Mouse (Mus musculus) stomach, postnatal 0 days (tissue): ENCODE data around the gene Zmynd8.

Source experiments
- CTCF ChIP-seq: IDR thresholded peaks from 2 replicates; pipeline ENCODE4 v1.5.1; 2016; ENCODE audit warnings: antibody characterized with exemption, low read depth, mild to moderate bottlenecking, moderate library complexity
- EP300 ChIP-seq: optimal IDR thresholded peaks from 2 replicates; pipeline ENCODE3; 2016; ENCODE audit warnings: antibody characterized with exemption

DNA sequence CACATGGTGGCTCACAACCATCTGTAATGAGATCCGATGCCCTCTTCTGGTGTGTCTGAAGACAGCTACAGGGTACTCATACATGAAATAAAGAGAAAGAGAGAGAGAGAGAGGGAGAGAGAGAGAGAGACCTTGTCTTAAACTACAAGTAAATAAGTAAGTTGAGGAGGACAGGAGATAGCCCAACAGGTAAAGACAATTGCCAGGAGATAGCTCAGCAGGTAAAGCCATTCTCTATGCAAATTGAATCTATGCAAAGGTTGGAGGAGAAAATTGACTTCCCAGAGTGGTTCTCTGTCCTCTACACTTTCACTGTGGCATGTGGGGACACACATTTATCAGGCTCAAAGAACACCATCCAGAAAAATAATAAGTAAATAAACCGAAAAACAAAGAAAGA is 44.3 kb upstream of the Zmynd8 start:
- no peak for TF ChIP-seq CTCF
- no peak for TF ChIP-seq EP300
